Mouse (Mus musculus): ENCODE measurements around the gene Celsr3. TPM values are rescaled to one million over a fixed set of nuclear protein-coding genes. Genes with fewer than 3 reads are reported as not detected.

Celsr3 gene
- polyA plus RNA-seq, 1 experiment from 2014 or later: 0.17 TPM

DNA sequence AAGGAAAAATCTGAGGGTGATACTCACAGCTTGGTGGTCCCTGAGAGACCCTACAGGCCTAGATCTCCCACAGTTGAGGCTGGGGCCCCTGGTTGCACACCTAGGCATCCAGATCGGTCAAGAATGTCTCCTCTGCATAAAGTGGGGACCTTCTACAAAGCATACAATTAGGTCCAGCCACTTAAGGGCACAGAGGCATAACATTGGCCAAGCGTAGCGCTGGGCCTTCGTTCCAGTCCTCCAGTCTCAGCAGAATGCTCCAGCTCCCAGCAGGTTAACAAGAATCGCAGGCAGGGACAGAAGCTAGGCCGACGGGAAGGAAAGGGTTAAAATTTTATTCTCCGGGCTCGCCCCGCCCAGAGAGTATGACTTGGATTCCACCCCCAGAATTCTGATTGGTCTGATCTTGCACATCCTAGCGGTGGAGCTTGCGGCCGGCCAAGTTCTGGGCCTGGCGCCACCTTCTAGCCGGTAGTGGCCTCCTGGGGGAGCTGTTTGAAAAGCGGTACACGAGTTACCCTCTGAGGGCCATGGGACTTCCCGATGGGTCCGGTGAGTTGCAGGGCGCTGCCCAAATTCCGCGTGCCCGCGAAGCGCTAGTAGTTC is 27.6 kb downstream of the Celsr3 start:
- Histone ChIP-seq H3K27me3 (replicated peaks; ENCODE audit: insufficient read depth, low read length) (no peaks in the 10 kb centered on the region), H3K4me3 (ENCODE audit: low read depth, low read length) (peak overlapping the region; percentile 54), H3K36me3 (ENCODE audit: insufficient read depth, low read length) (no peaks in the 10 kb centered on the region), H3K9ac (replicated peaks; ENCODE audit: low read depth) (peak overlapping the region; percentile 30), H3K9me3 (ENCODE audit: low read length) (no peaks in the 10 kb centered on the region), H3K4me1 (ENCODE audit: insufficient read depth, low read depth, low read length) (peaks cover 12% of the 10 kb centered on the region; the same call in 1 of the 2 replicates), H3K27ac (ENCODE audit: low read length) (peak overlapping the region; percentile 81), H3K4me2 (replicated peaks; ENCODE audit: low read depth, low read length) (peak overlapping the region; percentile 78)
- peak; percentile 81 for TF ChIP-seq CTCF (IDR thresholded peaks at IDR 0.05)
- TF ChIP-seq EP300 (IDR thresholded peaks at IDR 0.05): no peak
- ATAC-seq: peak; percentile 96
- 4% methylated on average over 25 of the region's 25 CpGs for WGBS
- DNase-seq (ENCODE audit: low spot score): peak; percentile 99

GRCm38 (mm10) chr9:108854241-108854696 is 28.1 kb downstream of the Celsr3 start:
- DNase-seq (ENCODE audit: low spot score): peak; percentile 93
- Histone ChIP-seq H3K4me2 (replicated peaks; ENCODE audit: low read depth, low read length) (peak overlapping the region; percentile 78), H3K36me3 (ENCODE audit: insufficient read depth, low read length) (no peaks in the 10 kb centered on the region), H3K9ac (replicated peaks; ENCODE audit: low read depth) (peak overlapping the region; percentile 30), H3K4me3 (ENCODE audit: low read depth, low read length) (peak overlapping the region; percentile 54), H3K27me3 (replicated peaks; ENCODE audit: insufficient read depth, low read length) (no peaks in the 10 kb centered on the region), H3K27ac (ENCODE audit: low read length) (peak overlapping the region; percentile 81), H3K4me1 (ENCODE audit: insufficient read depth, low read depth, low read length) (peaks cover 12% of the 10 kb centered on the region; the same call in 1 of the 2 replicates), H3K9me3 (ENCODE audit: low read length) (no peaks in the 10 kb centered on the region)
- WGBS: 1% methylated on average over 28 of the region's 28 CpGs
- TF ChIP-seq EP300 (IDR thresholded peaks at IDR 0.05) (no peak), CTCF (IDR thresholded peaks at IDR 0.05) (no peak)
- ATAC-seq: peak; percentile 94

- no peak for ATAC-seq
- peak overlapping the region; percentile 78; the same call in 1 of the 2 replicates for H3K4me2 ChIP-seq (replicated peaks; ENCODE audit: low read depth, low read length)
- no peak overlapping the region for H3K27ac ChIP-seq (ENCODE audit: low read length)
- no peak overlapping the region for H3K4me3 ChIP-seq (ENCODE audit: low read depth, low read length)
- H3K9me3 ChIP-seq (ENCODE audit: low read length): no peaks in the 10 kb centered on the region
- TF ChIP-seq EP300 (IDR thresholded peaks at IDR 0.05) (no peak), CTCF (IDR thresholded peaks at IDR 0.05) (no peak)
- WGBS: 47% methylated on average over 5 of the region's 5 CpGs
- peak; percentile 14 for DNase-seq (ENCODE audit: low spot score)
- peaks cover 12% of the 10 kb centered on the region; the same call in 1 of the 2 replicates for H3K4me1 ChIP-seq (ENCODE audit: insufficient read depth, low read depth, low read length)
- H3K36me3 ChIP-seq (ENCODE audit: insufficient read depth, low read length): no peaks in the 10 kb centered on the region
- no peak overlapping the region for H3K9ac ChIP-seq (replicated peaks; ENCODE audit: low read depth)
- no peaks in the 10 kb centered on the region for H3K27me3 ChIP-seq (replicated peaks; ENCODE audit: insufficient read depth, low read length)
Measured at GRCm38 (mm10) chr9:108855335-108855734, 29.2 kb downstream of the Celsr3 start.

DNA sequence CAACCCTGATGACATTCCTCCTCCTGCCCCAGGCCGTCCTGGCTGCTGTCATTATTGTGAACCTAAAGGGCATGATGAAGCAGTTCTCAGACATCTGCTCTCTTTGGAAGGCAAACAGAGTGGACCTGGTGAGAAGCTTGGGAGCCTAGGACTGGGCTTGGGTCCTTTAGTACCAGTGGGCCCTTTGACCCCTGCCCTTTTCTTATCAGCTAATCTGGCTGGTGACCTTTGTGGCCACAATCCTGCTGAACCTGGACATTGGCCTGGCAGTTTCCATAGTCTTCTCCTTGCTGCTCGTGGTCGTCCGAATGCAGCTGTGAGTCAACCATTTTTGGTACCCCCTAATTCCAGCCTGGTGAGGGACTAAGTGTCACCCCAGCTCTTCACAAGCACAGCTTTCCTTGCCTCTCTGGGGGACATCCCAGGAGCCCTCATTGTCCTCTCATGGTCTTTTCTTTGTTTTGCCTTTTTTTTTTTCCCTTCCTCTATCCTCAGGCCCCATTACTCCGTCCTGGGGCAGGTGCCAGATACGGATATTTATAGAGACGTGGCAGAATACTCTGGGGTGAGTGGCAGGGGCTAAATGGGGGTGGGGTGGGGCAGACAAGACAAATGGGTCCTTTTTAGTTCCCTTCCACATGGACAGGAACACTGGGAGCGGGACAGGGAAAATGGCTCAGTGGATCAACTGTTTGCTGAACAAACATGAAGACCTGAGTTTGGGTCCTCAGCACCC is 32.8 kb downstream of the Celsr3 start:
- no peaks in the 10 kb centered on the region for H3K9me3 ChIP-seq (ENCODE audit: low read length)
- no peak for DNase-seq (ENCODE audit: low spot score)
- H3K36me3 ChIP-seq (ENCODE audit: insufficient read depth, low read length): no peaks in the 10 kb centered on the region
- H3K4me1 ChIP-seq (ENCODE audit: insufficient read depth, low read depth, low read length): 0 out of 2 replicates have a peak, but pooled peaks cover 7% of the 10 kb centered on the region
- no peak overlapping the region for H3K4me3 ChIP-seq (ENCODE audit: low read depth, low read length)
- no peak overlapping the region for H3K4me2 ChIP-seq (replicated peaks; ENCODE audit: low read depth, low read length)
- H3K27me3 ChIP-seq (replicated peaks; ENCODE audit: insufficient read depth, low read length): no peaks in the 10 kb centered on the region
- WGBS: 65% methylated on average over 8 of the region's 8 CpGs
- no peak overlapping the region for H3K27ac ChIP-seq (ENCODE audit: low read length)
- ATAC-seq: no peak
- no peak for TF ChIP-seq EP300 (IDR thresholded peaks at IDR 0.05)
- no peak overlapping the region for H3K9ac ChIP-seq (replicated peaks; ENCODE audit: low read depth)

Small RNA genes within 50 kb of the gene (microRNA-seq; reads per million reads assigned to microRNA genes)
- gene Gm23156: not detected

Other genes starting within 250 kb of the Celsr3 start
- gene Wdr6, start 247.6 kb upstream of the Celsr3 start, polyA plus RNA-seq (2015; fragmentation: Nextera tagmentation; extraction: Ambion mirVana): 36.6 and 39.5 TPM in 2 replicates
- 3.2 and 4.1 TPM in 2 replicates for gene P4htm, start 228.7 kb upstream of the Celsr3 start, polyA plus RNA-seq (2015; fragmentation: Nextera tagmentation; extraction: Ambion mirVana)
- gene Arih2, start 176.9 kb upstream of the Celsr3 start, polyA plus RNA-seq (2015; fragmentation: Nextera tagmentation; extraction: Ambion mirVana): 31.1 and 33.2 TPM in 2 replicates
- 58.7 and 60.2 TPM in 2 replicates for gene Slc25a20, start 164.2 kb upstream of the Celsr3 start, polyA plus RNA-seq (2015; fragmentation: Nextera tagmentation; extraction: Ambion mirVana)
- 16.4 and 17.8 TPM in 2 replicates for gene Prkar2a, start 137.0 kb upstream of the Celsr3 start, polyA plus RNA-seq (2015; fragmentation: Nextera tagmentation; extraction: Ambion mirVana)
- 40.4 and 48.1 TPM in 2 replicates for gene Ip6k2, start 42.5 kb upstream of the Celsr3 start, polyA plus RNA-seq (2015; fragmentation: Nextera tagmentation; extraction: Ambion mirVana)
- gene Nckipsd, start 18.0 kb upstream of the Celsr3 start, polyA plus RNA-seq (2015; fragmentation: Nextera tagmentation; extraction: Ambion mirVana): 10.9 and 14.2 TPM in 2 replicates
- 8.3 and 9.7 TPM in 2 replicates for gene Slc26a6, start 27.0 kb downstream of the Celsr3 start, polyA plus RNA-seq (2015; fragmentation: Nextera tagmentation; extraction: Ambion mirVana)
- gene Tmem89, start 88.3 kb downstream of the Celsr3 start, polyA plus RNA-seq (2015; fragmentation: Nextera tagmentation; extraction: Ambion mirVana): 0.48 and 1.0 TPM in 2 replicates
- 269 and 290 TPM in 2 replicates for gene Uqcrc1, start 110.3 kb downstream of the Celsr3 start, polyA plus RNA-seq (2015; fragmentation: Nextera tagmentation; extraction: Ambion mirVana)
- gene Col7a1, start 127.3 kb downstream of the Celsr3 start, polyA plus RNA-seq (2015; fragmentation: Nextera tagmentation; extraction: Ambion mirVana): 2.5 and 2.9 TPM in 2 replicates
- gene Ucn2, start 159.7 kb downstream of the Celsr3 start, polyA plus RNA-seq (2015; fragmentation: Nextera tagmentation; extraction: Ambion mirVana): not detected in 2 replicates
- 22.0 and 22.8 TPM in 2 replicates for gene Pfkfb4, start 165.5 kb downstream of the Celsr3 start, polyA plus RNA-seq (2015; fragmentation: Nextera tagmentation; extraction: Ambion mirVana)
- gene Shisa5, start 212.2 kb downstream of the Celsr3 start, polyA plus RNA-seq (2015; fragmentation: Nextera tagmentation; extraction: Ambion mirVana): 194 and 216 TPM in 2 replicates
- 19.3 and 20.9 TPM in 2 replicates for gene Trex1, start 233.4 kb downstream of the Celsr3 start, polyA plus RNA-seq (2015; fragmentation: Nextera tagmentation; extraction: Ambion mirVana)
- gene Atrip, start 247.8 kb downstream of the Celsr3 start, polyA plus RNA-seq (2015; fragmentation: Nextera tagmentation; extraction: Ambion mirVana): 11.4 and 12.6 TPM in 2 replicates

Measured in lung, postnatal 0 days (tissue).